Mouse (Mus musculus): ENCODE measurements around the gene Rnf207.

Gene Rnf207

GRCm38 (mm10) chr4:152318517-152319234 is at the start of gene Rnf207:
Gene Rnf207 (minus strand): TSS chr4:152318993.
- peak; percentile 85 for DNase-seq (ENCODE audit: low read depth, low spot score)

GRCm38 (mm10) chr4:152365228-152365627 is 46.4 kb upstream of the Rnf207 start:
- DNase-seq (ENCODE audit: low read depth, low spot score): no peak

GRCm38 (mm10) chr4:152362180-152362579 is 43.4 kb upstream of the Rnf207 start:
- DNase-seq (ENCODE audit: low read depth, low spot score): no peak

- peak; percentile 96 for DNase-seq (ENCODE audit: low read depth, low spot score)
Measured at GRCm38 (mm10) chr4:152360855-152361254, 42.1 kb upstream of the Rnf207 start.

GRCm38 (mm10) chr4:152359700-152360099 is 40.9 kb upstream of the Rnf207 start:
- DNase-seq (ENCODE audit: low read depth, low spot score): peak; percentile 88

GRCm38 (mm10) chr4:152355672-152356071 is 36.9 kb upstream of the Rnf207 start:
- peak; percentile 67 for DNase-seq (ENCODE audit: low read depth, low spot score)

GRCm38 (mm10) chr4:152353886-152354637 is 35.3 kb upstream of the Rnf207 start:
- DNase-seq (ENCODE audit: low read depth, low spot score): no peak

GRCm38 (mm10) chr4:152351422-152352305 is 32.9 kb upstream of the Rnf207 start:
- peak; percentile 63 for DNase-seq (ENCODE audit: low read depth, low spot score)

- no peak for DNase-seq (ENCODE audit: low read depth, low spot score)
Measured at GRCm38 (mm10) chr4:152350722-152351421, 32.1 kb upstream of the Rnf207 start.

- no peak for DNase-seq (ENCODE audit: low read depth, low spot score)
Measured at GRCm38 (mm10) chr4:152349837-152350381, 31.1 kb upstream of the Rnf207 start.

- no peak for DNase-seq (ENCODE audit: low read depth, low spot score)
Measured at GRCm38 (mm10) chr4:152345120-152345889, 26.5 kb upstream of the Rnf207 start.

- DNase-seq (ENCODE audit: low read depth, low spot score): no peak
Measured at GRCm38 (mm10) chr4:152344651-152345050, 25.9 kb upstream of the Rnf207 start.

- peak; percentile 74 for DNase-seq (ENCODE audit: low read depth, low spot score)
Measured at GRCm38 (mm10) chr4:152343296-152343695, 24.5 kb upstream of the Rnf207 start.

GRCm38 (mm10) chr4:152340584-152341284 is 21.9 kb upstream of the Rnf207 start:
- DNase-seq (ENCODE audit: low read depth, low spot score): peak; percentile 93

GRCm38 (mm10) chr4:152339293-152339790 is 20.5 kb upstream of the Rnf207 start:
- DNase-seq (ENCODE audit: low read depth, low spot score): no peak

- DNase-seq (ENCODE audit: low read depth, low spot score): peak; percentile 62
Measured at GRCm38 (mm10) chr4:152338419-152339292, 19.9 kb upstream of the Rnf207 start, which contains the start of gene Chd5. Gene Chd5 (plus strand): TSS chr4:152338651.

GRCm38 (mm10) chr4:152337772-152338171 is 19.0 kb upstream of the Rnf207 start:
- no peak for DNase-seq (ENCODE audit: low read depth, low spot score)

GRCm38 (mm10) chr4:152333587-152333986 is 14.8 kb upstream of the Rnf207 start:
- peak; percentile 41 for DNase-seq (ENCODE audit: low read depth, low spot score)

Measured in ZHBTc4 (cell line).